Mouse (Mus musculus): ENCODE results near the gene Cachd1.

Cachd1 gene

DNA sequence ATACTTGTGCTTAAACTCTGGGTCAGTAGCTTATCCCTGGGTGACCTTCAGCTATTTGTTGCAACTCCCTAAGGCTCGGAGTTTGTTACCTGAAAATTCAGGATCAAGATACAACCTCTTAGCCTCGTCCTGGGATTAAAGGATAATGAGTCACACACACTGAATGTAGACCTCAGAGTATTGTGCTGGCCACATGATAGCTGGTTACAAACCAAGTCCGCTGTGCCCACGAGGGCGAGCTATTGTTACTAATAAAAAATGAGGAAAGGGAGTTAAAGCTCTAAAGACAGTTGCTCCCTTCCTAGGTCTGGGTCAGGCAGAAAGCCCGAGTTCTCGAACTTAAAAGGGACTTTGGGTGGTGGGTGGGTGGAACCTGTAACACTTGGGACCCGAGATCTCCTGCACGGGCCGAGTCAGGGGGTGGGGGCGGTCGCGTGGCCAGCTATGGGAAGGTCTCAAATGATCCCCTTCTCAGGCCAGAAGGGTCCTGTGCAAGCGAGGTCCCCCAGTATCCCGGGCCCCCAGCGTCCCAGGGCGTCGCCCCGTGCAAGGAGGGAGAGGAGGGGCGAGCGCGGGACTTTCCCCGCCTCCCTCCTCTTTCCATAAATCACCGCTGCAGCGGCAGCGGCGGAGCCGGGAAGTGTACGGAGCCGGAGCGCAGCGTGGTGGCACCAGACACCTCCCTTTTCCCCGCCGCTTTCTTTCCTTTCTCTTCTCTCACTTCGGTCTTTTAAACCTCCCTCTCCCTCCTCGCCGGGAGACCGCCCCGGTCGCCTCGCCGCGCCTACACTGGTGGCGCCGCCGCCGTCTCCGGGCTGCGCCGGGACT is at the start of gene Cachd1:
TSS of gene Cachd1 (plus strand) at position 633 of the 828 bp plus-strand sequence.
- peak in 1 of 2 experiments; percentile 4 for DNase-seq

DNA sequence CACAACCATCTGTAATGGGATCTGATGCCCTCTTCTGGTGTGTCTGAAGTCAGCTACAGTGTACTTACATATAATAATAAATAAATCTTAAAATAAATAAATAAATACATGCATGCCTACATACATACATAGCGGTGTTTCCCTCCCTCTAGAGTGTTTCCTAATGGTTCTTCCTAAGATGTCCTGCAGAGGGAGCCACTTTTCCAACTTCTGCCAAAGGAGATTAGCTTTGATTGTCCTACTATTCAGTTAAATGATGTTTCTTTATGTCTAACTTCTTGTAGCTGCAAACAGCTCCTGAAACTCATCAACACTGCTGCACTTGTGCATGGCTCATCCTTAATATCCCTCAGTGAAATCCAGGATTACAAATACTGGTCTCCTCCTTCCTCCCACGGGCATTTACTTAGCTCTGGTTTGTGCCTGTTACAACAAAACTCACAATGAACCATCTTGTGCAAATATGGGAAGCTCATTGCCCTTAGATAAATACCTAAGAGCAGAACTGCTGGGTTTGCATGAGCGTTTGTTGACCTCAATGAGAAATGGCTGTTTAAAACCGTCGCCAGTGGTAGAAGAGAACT is 47.5 kb upstream of the Cachd1 start:
- DNase-seq: no peak

DNA sequence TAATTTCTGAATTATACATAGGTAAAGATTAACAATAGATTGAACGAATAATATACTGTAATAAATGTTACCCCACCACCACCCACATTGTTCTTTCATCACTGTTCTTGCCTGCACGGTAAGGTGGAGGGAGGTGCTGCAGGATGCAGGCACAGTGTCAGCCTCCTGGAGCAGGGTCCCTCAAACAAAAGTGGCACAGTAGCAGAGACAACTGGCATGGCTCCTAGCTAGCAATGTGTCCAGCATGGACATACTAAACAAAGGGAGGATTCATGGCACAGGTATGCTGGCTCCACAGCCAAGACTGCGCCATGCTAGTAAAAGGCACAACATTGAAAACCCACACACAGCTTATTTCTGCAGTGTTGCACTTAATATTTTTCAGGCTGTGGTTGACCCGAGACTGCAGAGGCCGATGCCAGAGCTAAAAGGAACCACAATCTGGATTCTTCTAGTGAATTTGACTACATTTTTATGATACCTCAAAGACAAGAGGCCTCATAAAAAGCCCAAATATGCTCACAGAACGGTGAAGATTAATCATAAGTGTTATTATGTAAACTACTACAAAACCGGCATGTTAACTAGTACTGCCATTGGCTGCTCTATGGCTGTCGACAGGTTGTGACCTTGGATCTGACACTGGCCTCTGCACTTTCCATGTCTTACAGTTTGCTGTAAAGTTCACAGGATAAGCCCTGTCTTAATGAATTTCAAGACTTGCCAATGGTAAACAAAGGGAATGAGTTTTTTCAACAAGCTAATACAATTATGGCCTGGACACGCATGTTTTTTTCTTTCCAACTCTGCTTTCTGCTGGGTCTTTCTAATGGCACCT is 41.2 kb upstream of the Cachd1 start:
- no peak for DNase-seq

DNA sequence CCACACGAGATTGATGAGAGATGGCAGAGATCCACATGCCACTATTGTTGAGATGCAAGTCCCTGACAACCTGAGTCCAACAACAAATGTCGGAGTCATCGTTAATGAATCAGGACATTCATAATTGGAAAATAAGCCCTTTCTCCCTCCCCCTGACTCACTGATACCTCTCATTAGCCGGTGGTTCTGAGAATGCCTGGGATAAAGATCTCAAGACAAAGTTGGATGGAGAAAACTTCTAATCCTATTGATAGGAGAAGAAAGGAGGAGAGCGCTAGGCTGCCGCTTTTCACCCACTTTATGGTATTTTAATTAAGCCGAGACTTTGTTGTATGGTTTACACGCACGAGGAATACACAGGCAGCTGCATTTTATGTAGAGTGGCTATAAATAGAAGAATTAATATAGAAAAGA is 40.5 kb upstream of the Cachd1 start:
- DNase-seq: no peak

DNA sequence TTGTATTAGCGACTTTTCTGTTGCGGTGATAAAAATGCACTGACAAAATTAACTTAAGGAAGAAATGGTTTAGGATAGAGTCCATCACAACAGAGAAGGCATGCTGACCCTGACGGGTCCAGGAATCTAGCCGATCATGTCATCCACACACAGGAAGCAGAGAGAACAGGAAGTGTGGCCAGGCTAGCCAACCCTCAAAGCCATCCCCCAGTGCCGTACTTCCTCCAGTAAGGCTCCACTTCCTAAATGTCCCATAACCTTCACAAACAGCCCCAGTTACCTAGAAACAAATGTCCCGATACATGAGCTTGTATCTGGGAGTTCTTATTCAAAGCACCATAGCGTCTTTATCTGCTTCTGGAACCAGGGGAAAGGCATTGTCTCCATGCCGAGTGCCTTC is 32.9 kb upstream of the Cachd1 start:
- DNase-seq: no peak

DNA sequence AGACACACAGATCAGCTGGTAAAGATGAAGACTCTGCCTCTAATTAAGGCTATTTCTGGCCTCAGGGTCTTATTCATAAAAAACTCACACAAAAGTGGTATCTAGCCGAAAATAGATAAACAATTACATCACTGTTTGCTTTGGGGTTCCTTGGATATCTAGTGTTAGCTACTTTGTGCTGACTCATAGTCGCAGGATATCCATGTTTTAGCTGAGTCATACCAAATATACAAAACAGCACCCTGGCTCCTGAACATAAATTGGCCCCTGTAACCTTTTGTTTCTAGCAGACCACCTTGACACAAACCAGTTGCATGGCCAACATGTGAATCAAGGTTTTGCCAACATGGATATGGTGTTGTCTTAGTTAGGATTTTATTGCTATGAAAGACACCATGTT is 24.2 kb upstream of the Cachd1 start:
- DNase-seq: no peak

DNA sequence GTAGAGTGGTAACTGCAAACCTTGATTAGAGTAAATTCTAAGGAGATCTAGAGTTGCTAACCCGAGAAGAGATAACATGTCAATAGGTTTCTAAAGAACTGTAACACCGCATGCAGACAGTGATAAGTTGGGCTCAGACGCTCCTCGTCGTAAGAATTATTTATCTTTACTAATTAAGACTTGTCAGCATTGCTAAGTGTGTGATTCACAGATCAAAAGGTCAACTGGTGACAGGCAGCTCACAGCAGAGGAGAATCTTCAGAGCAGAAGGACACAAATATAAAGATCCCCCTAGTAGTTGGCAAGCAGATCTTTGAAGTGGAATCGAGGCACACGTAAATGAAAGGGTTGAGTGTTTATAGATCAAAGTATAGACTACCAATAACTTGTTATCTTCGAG is 20.8 kb upstream of the Cachd1 start:
- DNase-seq: no peak

DNA sequence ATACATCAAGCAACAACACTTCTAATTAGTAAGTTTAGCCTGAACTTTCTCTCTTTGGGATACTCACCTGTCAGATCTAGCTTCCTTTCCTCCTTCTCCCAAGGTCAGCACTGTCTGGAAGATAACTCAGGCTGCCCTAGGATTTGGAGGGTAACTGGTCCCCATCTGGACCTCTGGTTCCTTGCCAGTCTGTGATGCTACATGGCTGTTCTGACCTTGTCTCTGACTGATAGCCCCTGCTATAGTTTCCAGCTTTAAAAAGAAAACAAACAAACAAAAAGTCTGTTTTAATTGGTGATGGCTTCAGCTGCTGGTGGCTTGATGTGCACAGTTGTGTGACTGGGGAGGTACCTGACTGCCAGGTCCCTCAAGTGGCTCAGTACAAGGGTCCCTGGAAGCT is 20.0 kb upstream of the Cachd1 start:
- no peak for DNase-seq

DNA sequence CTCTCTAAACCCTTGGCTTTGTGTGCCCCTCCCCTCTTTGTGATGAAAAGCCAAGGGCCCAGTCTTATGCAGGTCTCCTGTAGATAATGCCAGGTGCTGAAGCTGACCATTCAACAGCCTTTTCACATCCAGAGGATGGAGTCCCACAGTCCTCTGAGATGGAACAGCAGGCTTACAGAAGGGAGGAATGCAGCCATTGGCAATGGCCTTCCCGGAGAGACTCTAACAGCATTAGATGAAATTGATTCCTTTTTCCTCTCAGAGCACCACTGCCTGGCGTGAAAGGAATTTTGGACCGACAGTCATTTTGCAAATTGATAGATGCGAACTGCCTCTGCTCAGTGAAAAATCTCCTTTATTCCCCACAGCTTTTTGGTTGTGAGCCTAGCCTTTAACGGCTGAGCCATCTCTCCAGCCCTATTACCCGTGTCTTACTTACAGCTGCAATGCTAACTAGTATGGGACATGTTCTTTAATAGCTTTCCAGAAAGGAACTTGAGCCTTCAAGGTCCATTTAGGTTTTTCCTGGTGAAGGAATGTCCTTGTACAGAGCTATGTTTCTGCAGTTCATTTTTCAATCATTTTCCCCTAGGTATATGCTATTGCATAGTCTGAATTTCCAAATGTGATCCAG is 18.1 kb upstream of the Cachd1 start:
- DNase-seq: no peak

DNA sequence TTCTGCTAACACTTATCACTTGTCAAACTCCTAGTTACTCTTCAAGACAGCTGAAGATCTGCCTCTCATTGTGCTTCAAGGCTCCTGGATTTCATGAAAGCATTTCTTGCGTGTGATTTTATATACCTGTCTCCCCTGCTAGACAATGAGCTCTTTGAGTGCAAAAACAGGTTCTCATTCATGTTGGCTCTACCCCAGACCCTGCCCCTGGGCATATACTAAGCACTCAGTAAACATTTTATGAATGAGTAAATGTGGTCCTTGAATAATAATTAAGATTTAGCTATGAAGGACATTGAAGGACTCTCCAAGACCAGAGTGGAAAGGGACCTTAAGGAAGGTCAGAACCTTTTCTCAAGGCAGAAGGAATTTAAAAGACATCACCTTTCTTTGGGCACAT is 16.9 kb upstream of the Cachd1 start:
- no peak for DNase-seq

DNA sequence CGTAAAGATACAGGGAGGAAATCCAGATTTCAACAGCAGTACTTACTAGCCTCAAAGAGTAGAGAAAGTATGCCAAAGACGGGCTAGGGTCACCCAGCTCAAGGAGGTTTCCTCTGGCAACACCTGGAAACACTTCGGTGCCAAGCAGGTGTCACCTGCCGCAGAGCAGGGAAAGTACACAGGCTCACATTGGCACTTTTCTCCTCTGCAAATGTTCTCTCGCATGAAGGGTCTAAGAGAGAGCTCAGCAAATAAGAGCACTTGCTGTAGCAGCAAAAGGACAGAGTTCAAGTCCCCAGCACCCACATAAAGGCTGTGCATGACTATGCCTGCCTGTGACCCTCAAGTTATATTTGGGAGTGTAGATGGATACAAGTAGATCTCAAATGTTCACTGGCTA is 16.1 kb upstream of the Cachd1 start:
- no peak for DNase-seq

DNA sequence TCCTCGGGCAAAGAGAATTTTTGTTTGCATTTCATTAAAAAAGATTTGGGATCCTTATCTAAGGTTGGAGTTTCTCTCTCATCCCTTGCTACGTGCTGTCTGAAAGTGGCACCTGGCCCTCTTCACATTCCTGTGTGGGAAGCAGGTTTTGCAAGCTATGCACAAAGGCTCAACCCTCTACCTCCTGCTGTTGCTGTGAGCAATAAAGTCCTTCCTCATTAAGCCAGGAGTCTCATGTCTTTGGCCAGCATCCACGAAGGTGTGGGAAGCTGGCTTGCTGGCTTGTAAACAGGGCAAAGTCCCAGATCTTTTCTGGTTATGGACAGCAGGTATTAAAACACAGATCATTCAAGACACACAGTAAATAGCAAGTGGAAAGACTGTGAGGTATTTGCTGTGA is 7.9 kb upstream of the Cachd1 start:
- no peak for DNase-seq

DNA sequence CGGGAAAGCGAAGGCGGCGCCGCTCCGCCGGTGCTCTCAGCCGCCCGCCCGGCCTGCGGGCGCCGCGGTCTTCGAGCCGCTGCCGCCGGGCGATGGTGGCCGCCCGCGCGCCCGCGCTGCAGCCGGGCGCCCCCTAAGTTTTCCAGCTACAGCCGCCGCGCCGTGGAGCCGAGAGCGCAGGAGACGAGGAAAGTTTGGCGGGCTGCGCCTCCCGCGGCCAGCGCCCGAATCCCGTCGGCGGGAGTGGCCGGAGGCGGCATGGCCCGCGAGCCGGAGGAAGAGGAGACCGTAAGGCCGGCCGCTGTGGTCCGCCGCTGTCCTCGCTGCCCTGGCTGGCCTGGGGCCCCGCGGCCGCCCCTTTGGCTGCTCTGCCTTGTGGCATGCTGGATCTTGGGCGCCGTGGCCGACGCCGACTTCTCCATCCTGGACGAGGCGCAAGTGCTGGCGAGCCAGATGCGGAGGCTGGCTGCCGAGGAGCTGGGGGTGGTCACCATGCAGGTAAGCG is 448 bp downstream of the Cachd1 start:
- peak in 1 of 2 experiments; percentile 5 for DNase-seq

DNA sequence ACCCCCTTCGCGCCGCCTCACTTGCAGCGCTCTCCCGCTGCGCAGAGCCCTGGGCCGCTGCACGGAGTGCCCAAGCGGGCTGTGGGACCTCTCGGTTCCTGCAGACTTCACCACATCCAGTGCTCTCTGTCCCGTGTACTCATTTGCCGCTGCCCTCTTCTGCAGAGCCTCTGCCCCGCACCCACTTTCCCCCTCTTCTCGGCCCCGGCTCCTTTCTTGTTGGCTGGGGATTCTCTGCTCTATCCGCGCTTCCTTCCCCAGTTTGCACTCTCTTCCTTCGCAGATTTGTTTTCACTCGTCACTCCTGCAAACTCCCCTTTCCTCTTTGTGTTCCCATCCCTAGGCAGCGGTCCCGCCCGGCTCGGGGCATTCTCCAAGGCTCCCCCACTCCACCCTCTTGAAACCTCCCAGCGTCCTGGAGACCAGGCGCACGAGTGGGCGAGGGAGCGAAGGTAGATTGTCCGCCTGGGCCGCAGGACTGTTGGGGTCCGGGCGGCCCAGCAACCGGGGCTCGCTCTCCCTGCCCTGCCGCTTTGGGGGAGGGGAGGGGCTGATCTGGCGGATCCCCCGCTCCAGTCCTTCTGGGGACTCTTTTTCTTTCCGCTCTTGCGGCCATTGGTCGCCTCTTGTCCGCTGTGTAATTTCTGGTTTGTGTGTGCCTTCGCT is 1.0 kb downstream of the Cachd1 start:
- DNase-seq: no peak

DNA sequence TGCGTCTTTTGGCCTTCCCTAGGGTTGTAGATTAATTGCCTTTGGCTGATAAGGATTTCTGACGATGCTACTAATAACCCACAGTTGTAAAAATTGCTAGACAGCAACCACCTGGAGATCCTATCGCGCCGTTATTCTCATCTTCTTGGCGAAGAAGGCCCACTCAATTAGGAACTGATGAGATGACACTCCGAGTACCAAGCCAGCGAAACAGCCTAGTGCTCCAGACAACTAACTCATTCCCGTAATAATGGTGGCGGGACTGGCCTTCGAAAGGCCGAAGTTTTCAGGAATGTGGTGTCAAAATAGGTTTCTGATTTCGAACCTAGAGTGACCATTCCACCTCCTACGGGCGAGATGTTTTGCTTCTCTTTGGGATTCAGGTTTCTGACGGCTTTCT is 1.6 kb downstream of the Cachd1 start:
- DNase-seq: no peak

DNA sequence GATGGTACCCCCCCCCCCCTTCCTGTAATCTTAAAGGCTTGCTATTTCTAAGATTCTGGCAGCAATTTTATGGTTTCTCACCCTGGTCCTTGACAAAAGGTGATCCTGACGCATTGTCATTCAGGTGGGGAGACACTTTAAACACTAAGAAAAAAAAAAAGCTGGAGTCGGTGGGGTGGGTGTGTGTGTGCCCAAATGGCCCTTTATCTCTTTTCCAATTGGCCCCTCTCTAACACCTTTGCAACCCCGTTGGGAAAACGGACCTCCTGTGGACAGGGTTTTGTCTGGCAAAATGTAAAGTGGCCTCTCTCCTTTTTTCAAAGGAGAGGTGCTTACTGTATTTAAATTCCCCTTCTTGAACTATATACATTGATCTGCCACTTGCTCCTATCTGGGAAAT is 2.5 kb downstream of the Cachd1 start:
- DNase-seq: no peak

DNA sequence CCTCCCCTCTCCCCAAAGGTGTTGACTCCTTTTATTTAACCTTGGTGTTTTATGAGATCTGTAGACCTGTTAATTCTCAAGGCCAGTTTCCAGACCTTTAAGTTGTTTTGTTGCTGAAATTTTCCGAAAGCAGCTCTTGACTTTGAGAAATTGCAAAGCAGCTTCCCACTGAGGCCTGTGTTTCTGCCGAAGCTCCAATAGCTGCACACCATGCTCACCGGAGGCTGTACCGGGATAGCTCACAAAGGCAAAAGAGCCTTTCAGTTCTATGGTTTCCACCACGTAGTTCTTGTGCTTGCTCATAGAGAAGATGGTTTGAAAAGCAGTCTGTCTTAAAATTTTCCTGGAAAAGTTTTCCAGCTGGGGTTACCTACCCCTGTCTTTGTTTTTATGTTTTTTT is 3.2 kb downstream of the Cachd1 start:
- no peak for DNase-seq

DNA sequence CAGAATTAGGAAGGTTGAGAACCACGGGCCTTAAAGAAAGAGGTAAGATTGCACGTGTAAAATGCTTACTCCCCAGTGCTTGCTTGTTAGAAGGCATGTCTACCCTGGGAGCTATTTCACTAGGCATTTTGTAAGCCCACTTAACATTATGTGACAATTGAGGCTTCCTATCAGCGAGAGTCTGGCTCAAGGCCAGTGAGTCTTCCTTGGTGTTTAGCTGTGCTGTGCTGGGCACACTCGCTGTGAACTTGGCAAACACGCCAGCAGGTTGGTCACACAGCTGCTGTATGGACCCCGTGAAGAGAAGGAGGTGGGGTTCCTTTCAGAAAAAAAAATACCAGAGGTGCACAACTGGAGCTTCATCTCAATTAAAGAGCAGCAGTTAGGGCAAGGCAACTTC is 4.4 kb downstream of the Cachd1 start:
- DNase-seq: no peak

DNA sequence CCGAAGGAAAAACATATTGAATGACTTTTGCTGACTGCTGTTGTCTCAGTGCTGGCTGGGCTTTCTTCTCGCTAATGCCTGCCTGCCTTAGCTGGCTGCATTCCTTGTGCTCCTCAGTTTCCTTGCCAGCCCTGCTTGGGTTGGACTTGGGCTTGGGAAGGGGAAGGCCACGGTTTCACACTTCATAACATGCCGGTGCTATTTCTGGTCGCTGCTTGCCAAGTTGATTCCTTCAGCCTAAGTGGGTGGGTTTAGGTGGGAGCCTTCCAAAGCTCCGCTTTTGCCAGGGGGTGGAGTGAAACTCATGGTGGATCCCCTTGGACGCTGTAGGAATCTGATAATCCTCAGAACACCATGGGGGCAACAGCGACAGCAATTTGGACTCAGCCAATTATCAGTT is 5.9 kb downstream of the Cachd1 start:
- DNase-seq: no peak

DNA sequence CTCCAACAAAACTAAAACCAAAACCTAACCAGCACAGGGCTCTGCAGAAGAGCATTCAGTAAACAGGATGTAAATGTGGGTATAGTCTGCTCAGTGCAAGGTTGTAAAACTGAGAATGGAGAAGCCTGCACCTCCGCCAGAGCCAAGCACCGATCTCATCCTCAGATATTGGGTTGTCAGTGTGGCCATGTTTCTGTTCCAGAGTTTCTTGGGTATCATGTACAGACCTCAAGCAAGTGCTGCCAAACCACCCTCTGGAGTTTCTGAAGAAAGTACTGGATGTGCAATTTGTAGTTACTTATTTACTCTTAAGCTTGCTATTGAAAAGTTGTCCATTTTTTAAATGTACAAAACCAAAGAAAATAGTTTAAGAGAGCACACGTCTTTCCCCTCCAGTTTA is 6.4 kb downstream of the Cachd1 start:
- DNase-seq: no peak

DNA sequence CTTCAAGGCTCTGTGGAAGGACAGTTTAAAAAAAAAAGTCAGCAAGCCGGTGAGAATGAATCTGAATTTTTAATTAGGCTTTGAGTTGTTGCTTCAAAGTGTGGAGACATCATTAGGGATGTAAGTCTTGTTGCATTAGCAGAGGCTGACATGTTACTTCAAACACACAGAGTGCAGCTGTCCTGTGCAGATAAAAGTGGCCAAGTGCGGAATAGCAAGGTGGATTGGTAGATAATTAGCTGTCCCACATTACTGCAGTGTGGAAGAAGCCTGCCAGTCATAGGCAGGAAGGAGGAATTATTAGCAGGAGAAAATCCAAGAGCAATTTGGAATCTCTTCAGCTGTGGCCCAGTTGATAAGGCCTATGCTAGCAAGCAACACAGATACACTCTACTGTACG is 10.7 kb downstream of the Cachd1 start:
- no peak for DNase-seq

DNA sequence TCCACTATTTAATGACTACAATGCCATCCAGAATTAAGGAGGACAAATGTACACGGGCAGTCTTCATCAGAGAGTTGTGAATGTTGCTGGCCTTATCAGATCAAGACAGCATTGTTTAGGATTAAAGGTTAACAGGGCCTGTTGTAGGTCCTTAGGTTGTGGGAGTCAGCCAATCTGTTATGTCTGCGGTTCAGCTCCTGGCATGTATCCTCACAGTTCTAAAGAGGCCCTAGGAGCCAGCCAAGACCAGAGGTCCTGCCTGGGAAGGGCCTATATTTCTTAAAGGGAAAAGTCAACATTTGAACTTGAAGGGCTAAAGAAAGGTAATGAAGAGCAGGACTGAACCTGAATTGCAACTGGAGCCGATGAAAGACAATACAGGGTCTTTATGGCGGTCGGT is 13.7 kb downstream of the Cachd1 start:
- no peak for DNase-seq

DNA sequence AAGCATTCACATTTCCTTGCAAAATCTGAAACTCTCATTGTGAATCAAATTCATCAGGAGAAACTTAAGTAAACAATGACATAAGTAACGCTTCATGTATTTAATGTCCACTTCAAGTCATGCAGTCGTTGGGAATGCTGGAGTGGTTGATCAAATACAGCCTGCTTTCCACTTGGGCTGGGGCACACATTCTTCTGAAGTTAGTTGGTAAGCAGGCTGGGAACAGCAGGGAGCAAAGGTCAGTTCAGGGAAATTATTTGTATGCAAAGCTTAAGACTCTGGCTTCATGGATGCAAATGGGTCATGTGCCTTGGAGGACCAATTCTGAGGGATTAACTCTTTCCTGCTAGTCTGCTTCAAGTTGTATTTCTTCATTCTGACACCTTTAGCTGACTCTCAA is 16.7 kb downstream of the Cachd1 start:
- DNase-seq: no peak
